Mouse (Mus musculus) left cerebral cortex, adult 8-10 months (tissue): ENCODE measurements around the gene Pmepa1. TPM values are rescaled to one million over a fixed set of nuclear protein-coding genes. Genes with fewer than 3 reads are reported as not detected.

ENCODE experiments used
- DNase-seq, 2 experiments: peaks; one replicate each; pipeline ENCODE4 v3.0.0; 2022; ENCODE audit warnings: low spot score in 2 of 2
- total RNA-seq, 4 experiments: library from RNA; stranded (reverse); gene quantifications; 2 replicates each; pipeline ENCODE4 v1.2.4; 2022

Pmepa1 gene
- total RNA-seq, 4 experiments from 2014 or later, result 34.3 to 67.8 (median 49.6) TPM

GRCm38 (mm10) chr2:173226792-173227191 is 49.5 kb downstream of the Pmepa1 start:
- no peak for DNase-seq

- DNase-seq, result no peak
Measured at GRCm38 (mm10) chr2:173225906-173226305, 50.4 kb downstream of the Pmepa1 start.

GRCm38 (mm10) chr2:173224832-173225231 is 51.5 kb downstream of the Pmepa1 start:
- DNase-seq, result no peak

- no peak for DNase-seq
Measured at GRCm38 (mm10) chr2:173224097-173224496, 52.2 kb downstream of the Pmepa1 start.

GRCm38 (mm10) chr2:173223496-173223895 is 52.8 kb downstream of the Pmepa1 start:
- DNase-seq, result no peak

- DNase-seq, result no peak
Measured at GRCm38 (mm10) chr2:173220754-173221153, 55.6 kb downstream of the Pmepa1 start.

GRCm38 (mm10) chr2:173219256-173219954 is 56.9 kb downstream of the Pmepa1 start:
- no peak for DNase-seq

GRCm38 (mm10) chr2:173218416-173219141 is 57.8 kb downstream of the Pmepa1 start, which contains the start of gene Zbp1:
Gene Zbp1, minus strand, starts transcription at chr2:173218923.
- no peak for DNase-seq

GRCm38 (mm10) chr2:173217763-173218258 is 58.5 kb downstream of the Pmepa1 start:
- DNase-seq, result no peak

GRCm38 (mm10) chr2:173217246-173217645 is 59.1 kb downstream of the Pmepa1 start:
- DNase-seq, result no peak

GRCm38 (mm10) chr2:173216840-173217239 is 59.5 kb downstream of the Pmepa1 start:
- DNase-seq, result no peak

GRCm38 (mm10) chr2:173212227-173212626 is 64.1 kb downstream of the Pmepa1 start:
- DNase-seq, result no peak

- no peak for DNase-seq
Measured at GRCm38 (mm10) chr2:173209091-173209815, 67.1 kb downstream of the Pmepa1 start.

GRCm38 (mm10) chr2:173207051-173207450 is 69.3 kb downstream of the Pmepa1 start:
- DNase-seq, result no peak

GRCm38 (mm10) chr2:173205563-173206099 is 70.7 kb downstream of the Pmepa1 start:
- DNase-seq, result no peak

GRCm38 (mm10) chr2:173204671-173205070 is 71.7 kb downstream of the Pmepa1 start:
- DNase-seq, result no peak

GRCm38 (mm10) chr2:173203726-173204125 is 72.6 kb downstream of the Pmepa1 start:
- DNase-seq, result no peak

GRCm38 (mm10) chr2:173202924-173203689 is 73.2 kb downstream of the Pmepa1 start:
- DNase-seq, result no peak

GRCm38 (mm10) chr2:173194796-173195195 is 81.5 kb downstream of the Pmepa1 start:
- DNase-seq, result no peak

GRCm38 (mm10) chr2:173187182-173187855 is 89.0 kb downstream of the Pmepa1 start:
- no peak for DNase-seq
